Mouse (Mus musculus): ENCODE data around the gene Gm42878.

Gene Gm42878

DNA sequence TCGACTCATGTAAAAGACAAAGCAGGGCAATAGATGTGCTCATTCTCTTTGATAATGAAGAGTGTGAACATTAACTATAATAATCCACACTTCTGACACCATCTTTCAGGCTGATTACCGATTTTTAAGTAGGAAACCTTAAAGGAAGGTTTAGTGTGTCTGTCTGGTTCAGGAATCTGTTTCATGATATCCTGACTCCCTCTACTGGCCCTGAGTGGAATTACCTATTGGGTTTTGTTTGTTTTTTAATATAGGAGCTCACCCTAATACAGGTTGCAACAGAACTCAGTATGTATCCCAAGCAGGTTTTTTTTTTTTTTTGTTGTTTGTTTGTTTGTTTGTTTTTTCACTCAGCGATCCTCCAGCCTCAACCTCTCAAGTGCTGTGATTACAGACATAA is 67.6 kb downstream of the Gm42878 start:
- peak; percentile 84 for DNase-seq

DNA sequence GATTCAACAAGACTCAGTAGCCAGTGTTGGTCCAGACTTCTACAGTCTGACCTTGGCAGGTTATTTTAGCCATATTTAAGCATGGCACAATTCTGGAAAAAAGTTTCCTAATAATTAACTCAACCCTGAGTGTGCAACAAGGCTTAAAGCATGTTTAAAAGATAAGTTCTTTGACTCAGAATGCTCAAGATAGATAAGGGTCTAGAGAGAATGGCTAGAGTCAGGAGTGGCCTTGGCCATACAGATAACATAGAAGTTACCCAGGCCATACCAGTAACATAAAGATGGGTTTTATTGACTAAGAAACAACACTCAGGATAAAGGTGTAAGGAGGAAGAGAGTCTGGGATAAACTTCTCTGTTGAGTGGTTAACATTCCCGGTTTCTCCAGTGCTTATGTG is 69.2 kb downstream of the Gm42878 start:
- DNase-seq, result no peak

- no peak for DNase-seq
Observed at GRCm38 (mm10) chr5:121474610-121475009, 70.7 kb downstream of the Gm42878 start.

GRCm38 (mm10) chr5:121472411-121472810 is 72.9 kb downstream of the Gm42878 start:
- no peak for DNase-seq

GRCm38 (mm10) chr5:121469566-121469965 is 75.7 kb downstream of the Gm42878 start:
- no peak for DNase-seq
